Mouse (Mus musculus) testis, adult 2 months (tissue): ENCODE results near the gene Arhgap15. TPM values are rescaled to one million over a fixed set of nuclear protein-coding genes. Genes with fewer than 3 reads are reported as not detected.

Source experiments
- H3K27ac ChIP-seq: fragments of 200-500 bp; 2 replicates; pipeline ENCODE4 v1.5.1; 2012; ENCODE audit warnings: low read depth, low read length; ENCODE audit not compliant: control insufficient read depth, insufficient read depth
- H3K27me3 ChIP-seq: fragments of 200-500 bp; 2 replicates; pipeline ENCODE4 v1.6.1; 2012; ENCODE audit warnings: mild to moderate bottlenecking, low read length, moderate library complexity; ENCODE audit not compliant: control insufficient read depth, insufficient read depth
- H3K36me3 ChIP-seq: fragments of 200-500 bp; 2 replicates; pipeline ENCODE4 v1.6.1; 2012; ENCODE audit warnings: mild to moderate bottlenecking, low read length; ENCODE audit not compliant: control insufficient read depth, insufficient read depth
- H3K4me1 ChIP-seq: fragments of 200-500 bp; 2 replicates; pipeline ENCODE4 v1.6.1; 2012; ENCODE audit warnings: low read length; ENCODE audit not compliant: control insufficient read depth, insufficient read depth
- H3K4me3 ChIP-seq: fragments of 200-500 bp; 2 replicates; pipeline ENCODE4 v1.5.1; 2012; ENCODE audit warnings: low read depth, mild to moderate bottlenecking, low read length, moderate library complexity, mixed read lengths; ENCODE audit not compliant: control insufficient read depth
- CTCF ChIP-seq: fragments of 200-500 bp; IDR thresholded peaks from 2 replicates; pipeline ENCODE4 v1.5.1; 2012; ENCODE audit warnings: low read depth, mild to moderate bottlenecking, inconsistent platforms, low read length, moderate library complexity; ENCODE audit not compliant: control insufficient read depth, insufficient read depth, insufficient replicate concordance
- POLR2A ChIP-seq: fragments of 200-500 bp; IDR thresholded peaks from 2 replicates; pipeline ENCODE4 v1.6.1; 2012; ENCODE audit warnings: low read depth, mild to moderate bottlenecking, inconsistent platforms, low read length, moderate library complexity; ENCODE audit not compliant: control insufficient read depth
- polyA plus RNA-seq: library from polyadenylated mRNA; depleted of rRNA; stranded (reverse); fragments of >200 nt; gene quantifications from 2 replicates; pipeline ENCODE4 v1.2.3, GENCODE M21; 2012

Arhgap15 gene
- polyA plus RNA-seq, 1 experiment, result 0.43 TPM

- TF ChIP-seq CTCF (no peak), POLR2A (no peak)
- no peak overlapping the region for H3K27ac ChIP-seq
- H3K27me3 ChIP-seq, result no peaks in the 10 kb centered on the region
- no peaks in the 10 kb centered on the region for H3K4me1 ChIP-seq
- no peaks in the 10 kb centered on the region for H3K36me3 ChIP-seq
- no peak overlapping the region for H3K4me3 ChIP-seq
These were observed 469.7 kb downstream of the Arhgap15 start for GRCm38 (mm10) chr2:44218317-44218716.

GRCm38 (mm10) chr2:44221686-44222085 lies 473.1 kb downstream of the Arhgap15 start:
- TF ChIP-seq POLR2A, result no peak
- no peak for TF ChIP-seq CTCF
- H3K4me1 ChIP-seq, result no peaks in the 10 kb centered on the region
- H3K4me3 ChIP-seq, result no peak overlapping the region
- no peaks in the 10 kb centered on the region for H3K27me3 ChIP-seq
- H3K27ac ChIP-seq, result peak overlapping the region; percentile 65
- H3K36me3 ChIP-seq, result no peaks in the 10 kb centered on the region

- peak overlapping the region; percentile 65 for H3K27ac ChIP-seq
- H3K4me1 ChIP-seq, result no peaks in the 10 kb centered on the region
- no peaks in the 10 kb centered on the region for H3K27me3 ChIP-seq
- H3K4me3 ChIP-seq, result no peak overlapping the region
- H3K36me3 ChIP-seq, result no peaks in the 10 kb centered on the region
- TF ChIP-seq CTCF (no peak), POLR2A (no peak)
These were observed 473.6 kb downstream of the Arhgap15 start for GRCm38 (mm10) chr2:44222176-44222753.

GRCm38 (mm10) chr2:44234856-44235255 lies 486.2 kb downstream of the Arhgap15 start:
- no peaks in the 10 kb centered on the region for H3K27me3 ChIP-seq
- H3K27ac ChIP-seq, result no peak overlapping the region
- no peak for TF ChIP-seq POLR2A
- no peak for TF ChIP-seq CTCF
- no peaks in the 10 kb centered on the region for H3K4me1 ChIP-seq
- H3K4me3 ChIP-seq, result no peak overlapping the region
- no peaks in the 10 kb centered on the region for H3K36me3 ChIP-seq

- no peak overlapping the region for H3K27ac ChIP-seq
- no peaks in the 10 kb centered on the region for H3K36me3 ChIP-seq
- no peaks in the 10 kb centered on the region for H3K27me3 ChIP-seq
- no peak overlapping the region for H3K4me3 ChIP-seq
- TF ChIP-seq POLR2A (no peak), CTCF (no peak)
- no peaks in the 10 kb centered on the region for H3K4me1 ChIP-seq
These were observed 493.2 kb downstream of the Arhgap15 start for GRCm38 (mm10) chr2:44241657-44242454.

- H3K36me3 ChIP-seq, result no peaks in the 10 kb centered on the region
- H3K27ac ChIP-seq, result no peak overlapping the region; the same call in 1 of the 2 replicates
- no peak overlapping the region for H3K4me3 ChIP-seq
- TF ChIP-seq CTCF, result no peak
- no peak for TF ChIP-seq POLR2A
- no peaks in the 10 kb centered on the region for H3K4me1 ChIP-seq
- no peaks in the 10 kb centered on the region for H3K27me3 ChIP-seq
These were observed 494.1 kb downstream of the Arhgap15 start for GRCm38 (mm10) chr2:44242628-44243255.

GRCm38 (mm10) chr2:44255343-44255742 lies 506.7 kb downstream of the Arhgap15 start:
- H3K4me3 ChIP-seq, result no peak overlapping the region
- no peak for TF ChIP-seq CTCF
- TF ChIP-seq POLR2A, result no peak
- H3K4me1 ChIP-seq, result peaks cover 4% of the 10 kb centered on the region
- H3K27ac ChIP-seq, result no peak overlapping the region
- H3K36me3 ChIP-seq, result no peaks in the 10 kb centered on the region
- H3K27me3 ChIP-seq, result no peaks in the 10 kb centered on the region
